ENCODE assay signal across 16 mouse cellular contexts in the genomic region with DNA sequence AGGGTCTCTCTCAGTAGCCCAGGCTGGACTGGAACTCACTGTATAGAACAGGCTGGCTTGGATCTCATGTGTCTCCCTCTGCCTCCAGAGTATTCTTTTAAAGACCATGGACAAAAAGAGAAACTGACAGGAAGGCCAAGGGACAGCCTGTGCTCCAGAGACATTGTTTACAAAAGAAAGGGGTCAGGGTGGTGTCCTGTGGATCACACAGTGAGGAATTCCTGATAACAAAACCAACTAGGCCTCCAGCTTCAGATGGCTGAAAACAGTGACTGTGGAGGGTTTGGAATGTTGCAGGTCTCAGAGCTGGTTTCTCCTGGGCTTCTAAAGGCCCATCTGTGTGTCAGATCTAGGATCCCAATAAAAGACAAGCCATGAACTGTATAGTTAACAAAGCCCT. TPM values are rescaled to one million over a fixed set of nuclear protein-coding genes. Genes with fewer than 3 reads are reported as not detected.
DNase-seq lines count a peak whose midpoint lies in the region; ATAC-seq and TF ChIP-seq lines count a peak whose summit lies in the region.
"Had no signal": no experiment of that assay in that cellular context is flagged by ENCODE, and none has a peak within 500 bp of the region (broad histone marks: within the 10 kb centered on the region; RNA-seq: fewer than 3 reads in every experiment).

No protein-coding gene starts in this region.

- no peak for TF ChIP-seq CTCF in liver, adult 2 months (IDR thresholded peaks at IDR 0.05; ENCODE audit: low read depth, low read length)

- no peak overlapping the region for H3K27ac ChIP-seq in heart, embryonic 10.5 days
- H3K27ac ChIP-seq in liver, adult 2 months (replicated peaks; ENCODE audit: insufficient read depth, low read depth, low read length) = peak overlapping the region; percentile 22; the same call in 1 of the 2 replicates
- peak overlapping the region; percentile 63 for H3K27ac ChIP-seq in liver, embryonic 16.5 days (ENCODE audit: low read length)
- H3K27ac ChIP-seq: forebrain, embryonic 12.5 days; stomach, postnatal 0 days had no signal

- peaks cover 18% of the 10 kb centered on the region for H3K4me1 ChIP-seq in heart, embryonic 10.5 days
- peaks cover 13% of the 10 kb centered on the region for H3K4me1 ChIP-seq in liver, adult 2 months (ENCODE audit: control insufficient read depth, insufficient read depth, low read length)
- peaks cover 26% of the 10 kb centered on the region for H3K4me1 ChIP-seq in liver, embryonic 16.5 days (ENCODE audit: control insufficient read depth, low read depth, low read length)

- H3K4me3 ChIP-seq in heart, embryonic 10.5 days = no peak overlapping the region
- no peak overlapping the region for H3K4me3 ChIP-seq in liver, adult 2 months (ENCODE audit: insufficient read depth, low read depth, low read length)
- no peak overlapping the region for H3K4me3 ChIP-seq in liver, embryonic 16.5 days (ENCODE audit: low read depth, low read length)
- H3K4me3 ChIP-seq: forebrain, embryonic 12.5 days had no signal

- H3K36me3 ChIP-seq in heart, embryonic 10.5 days = 0 out of 2 replicates have a peak, but pooled peaks cover 2% of the 10 kb centered on the region
- no peaks in the 10 kb centered on the region for H3K36me3 ChIP-seq in liver, adult 2 months (ENCODE audit: control insufficient read depth, insufficient read depth, low read length)
- H3K36me3 ChIP-seq in liver, embryonic 16.5 days (ENCODE audit: control insufficient read depth, insufficient read depth) = no peaks in the 10 kb centered on the region
- H3K36me3 ChIP-seq: forebrain, embryonic 12.5 days had no signal

- peaks cover 9% of the 10 kb centered on the region; the same call in 1 of the 2 replicates for H3K79me2 ChIP-seq in liver, adult 2 months (ENCODE audit: control insufficient read depth, insufficient read depth, low read length)

- no peak overlapping the region for H3K4me2 ChIP-seq in liver, embryonic 16.5 days (ENCODE audit: low read depth, low read length)
- H3K4me2 ChIP-seq: forebrain, embryonic 12.5 days had no signal

- no peak for TF ChIP-seq POLR2A in liver, adult 2 months (IDR thresholded peaks at IDR 0.05; ENCODE audit: extremely low read depth, insufficient read depth, low read length)

- H3K9me3 ChIP-seq in heart, embryonic 10.5 days = no peaks in the 10 kb centered on the region
- no peaks in the 10 kb centered on the region for H3K9me3 ChIP-seq in liver, embryonic 16.5 days (replicated peaks; ENCODE audit: control insufficient read depth, low read length)
- H3K9me3 ChIP-seq: forebrain, embryonic 12.5 days; G1E had no signal

- peak; percentile 94 for DNase-seq in heart, adult 11 months
- no peak for DNase-seq in heart, embryonic 10.5 days (ENCODE audit: low spot score)
- peak; percentile 71 for DNase-seq in liver, adult 2 months (ENCODE audit: extremely low read depth, low read depth, low spot score)
- DNase-seq in liver (no peak), R1 (ENCODE audit: low read depth, low spot score) (peak; percentile 92)
- no peak for DNase-seq in right cerebral cortex, postnatal 36 days (ENCODE audit: low spot score in 2 of 2)
- DNase-seq: adrenal gland, postnatal 25 days; kidney, adult 8-10 months; kidney, postnatal 4 days; thymus, postnatal 36 days had no signal

- no peaks in the 10 kb centered on the region for H3K27me3 ChIP-seq in heart, embryonic 10.5 days (ENCODE audit: insufficient read depth, poor library complexity, severe bottlenecking)
- H3K27me3 ChIP-seq in liver, adult 2 months (ENCODE audit: control insufficient read depth, insufficient read depth, low read length) = no peaks in the 10 kb centered on the region
- no peaks in the 10 kb centered on the region for H3K27me3 ChIP-seq in liver, embryonic 16.5 days (ENCODE audit: control insufficient read depth, insufficient read depth, low read depth, low read length)
- H3K27me3 ChIP-seq: forebrain, embryonic 12.5 days had no signal

- no peak overlapping the region for H3K9ac ChIP-seq in liver, adult 2 months (ENCODE audit: low read depth, low read length)
- no peak overlapping the region for H3K9ac ChIP-seq in liver, embryonic 16.5 days (ENCODE audit: low read depth, low read length)
- H3K9ac ChIP-seq: forebrain, embryonic 12.5 days had no signal

- ATAC-seq in liver, embryonic 16.5 days (ENCODE audit: low read depth) = no peak
- no peak for ATAC-seq in erythroblast, adult 5-6 weeks (replicated peaks; ENCODE audit: low FRiP score, poor library complexity, severe bottlenecking)
- ATAC-seq: lung, postnatal 0 days had no signal

RNA-seq across cellular contexts. Expression of gene Phf20, which starts 1.7 kb away (rescaled TPM):
- polyA plus RNA-seq in heart, embryonic 10.5 days (2016; fragmentation: Nextera tagmentation; extraction: Ambion mirVana) = 45.5 and 51.6 TPM in 2 replicates
- 5.6 and 6.2 TPM in 2 replicates for total RNA-seq in liver, adult 2 months (2014; rRNA removed)
- polyA plus RNA-seq in liver, adult 2 months (2012; rRNA removed) = 2.9 and 3.1 TPM in 2 replicates
- polyA plus RNA-seq in liver, embryonic 16.5 days (2015; fragmentation: Nextera tagmentation; extraction: Ambion mirVana) = 10.9 and 13.8 TPM in 2 replicates
- 12.7 and 13.6 TPM in 2 replicates for total RNA-seq in erythroblast, adult 5-6 weeks (2015; ENCODE audit: low replicate concordance)
- 7.1 and 15.3 TPM in 2 replicates for total RNA-seq in erythroblast, adult 5-6 weeks (2017; ENCODE audit: low replicate concordance)

RNA-seq across cellular contexts. Expression of gene Rbm39, which starts 14.5 kb away (rescaled TPM):
- polyA plus RNA-seq in heart, embryonic 10.5 days (2016; fragmentation: Nextera tagmentation; extraction: Ambion mirVana) = 384 and 469 TPM in 2 replicates
- 188 and 219 TPM in 2 replicates for total RNA-seq in liver, adult 2 months (2014; rRNA removed)
- 19.9 and 22.7 TPM in 2 replicates for polyA plus RNA-seq in liver, adult 2 months (2012; rRNA removed)
- 229 and 233 TPM in 2 replicates for polyA plus RNA-seq in liver, embryonic 16.5 days (2015; fragmentation: Nextera tagmentation; extraction: Ambion mirVana)
- total RNA-seq in erythroblast, adult 5-6 weeks (2015; ENCODE audit: low replicate concordance) = 528 and 548 TPM in 2 replicates
- total RNA-seq in erythroblast, adult 5-6 weeks (2017; ENCODE audit: low replicate concordance) = 550 and 778 TPM in 2 replicates

RNA-seq across cellular contexts. Expression of gene Nfs1, which starts 50.6 kb away (rescaled TPM):
- 54.5 and 65.2 TPM in 2 replicates for polyA plus RNA-seq in heart, embryonic 10.5 days (2016; fragmentation: Nextera tagmentation; extraction: Ambion mirVana)
- total RNA-seq in liver, adult 2 months (2014; rRNA removed) = 71.1 and 75.1 TPM in 2 replicates
- 67.4 and 71.5 TPM in 2 replicates for polyA plus RNA-seq in liver, adult 2 months (2012; rRNA removed)
- polyA plus RNA-seq in liver, embryonic 16.5 days (2015; fragmentation: Nextera tagmentation; extraction: Ambion mirVana) = 44.5 and 44.7 TPM in 2 replicates
- total RNA-seq in erythroblast, adult 5-6 weeks (2015; ENCODE audit: low replicate concordance) = 6.3 and 17.8 TPM in 2 replicates
- total RNA-seq in erythroblast, adult 5-6 weeks (2017; ENCODE audit: low replicate concordance) = 12.8 and 13.7 TPM in 2 replicates

RNA-seq across cellular contexts. Expression of gene Romo1, which starts 50.7 kb away (rescaled TPM):
- polyA plus RNA-seq in heart, embryonic 10.5 days (2016; fragmentation: Nextera tagmentation; extraction: Ambion mirVana) = 431 and 437 TPM in 2 replicates
- total RNA-seq in liver, adult 2 months (2014; rRNA removed) = 139 and 152 TPM in 2 replicates
- 247 and 252 TPM in 2 replicates for polyA plus RNA-seq in liver, adult 2 months (2012; rRNA removed)
- polyA plus RNA-seq in liver, embryonic 16.5 days (2015; fragmentation: Nextera tagmentation; extraction: Ambion mirVana) = 180 and 191 TPM in 2 replicates
- 25.4 and 29.3 TPM in 2 replicates for total RNA-seq in erythroblast, adult 5-6 weeks (2015; ENCODE audit: low replicate concordance)
- 12.7 TPM in 1 of 2 replicates, not detected in the other for total RNA-seq in erythroblast, adult 5-6 weeks (2017; ENCODE audit: low replicate concordance)

Comparison
In these comparisons a context has a peak if more than half of its experiments do, and no peak if none do; other contexts are left out.
1. DNase-seq: peak in heart, adult 11 months (single experiment), liver, adult 2 months (single experiment) and R1 (single experiment); none in heart, embryonic 10.5 days (single experiment), liver (single experiment) and right cerebral cortex, postnatal 36 days (0 of 2).